Mouse (Mus musculus): ENCODE measurements around the gene Hirip3. TPM values are rescaled to one million over a fixed set of nuclear protein-coding genes. Genes with fewer than 3 reads are reported as not detected.
A peak's percentile ranks its signal among the peaks of the same experiment; 100 is the strongest.

Hirip3 gene
- polyA plus RNA-seq, 1 experiment from 2014 or later: 11.5 TPM

DNA sequence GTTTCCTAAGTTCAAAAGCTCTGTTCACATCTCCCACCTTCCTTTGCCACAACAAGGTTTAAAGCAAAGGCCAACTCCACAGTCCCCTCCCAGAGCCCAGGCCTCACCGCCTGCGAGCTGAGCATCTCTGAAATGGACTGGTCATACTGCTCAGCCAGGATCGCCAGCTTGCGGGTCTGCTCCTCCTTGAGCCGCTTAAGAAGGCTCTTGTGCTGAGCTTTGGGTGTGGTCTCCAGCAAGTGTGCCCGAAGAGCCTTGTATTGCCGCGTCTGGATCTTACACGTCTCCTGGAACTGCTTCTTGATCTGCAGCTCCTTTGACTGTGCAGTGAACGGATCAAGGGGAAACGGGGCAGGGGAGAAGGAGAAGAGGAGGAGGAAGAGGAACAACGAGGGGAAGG is 6.2 kb downstream of the Hirip3 start:
- Histone ChIP-seq H3K27ac (replicated peaks in 1 of 2; ENCODE audit: control insufficient read depth in 1 of 2, insufficient read depth in 1 of 2, low read depth in 2 of 2, low read length in 2 of 2) (no peak overlapping the region), H3K9me3 (ENCODE audit: control insufficient read depth, low read length) (no peaks in the 10 kb centered on the region), H3K4me3 (ENCODE audit: control insufficient read depth in 1 of 2, insufficient read depth in 1 of 2, low read depth in 1 of 2, low read length in 2 of 2) (no peak overlapping the region), H3K4me2 (ENCODE audit: low read length) (no peak overlapping the region), H3K36me3 (ENCODE audit: control insufficient read depth, insufficient read depth, low read length) (peaks cover 95% of the 10 kb centered on the region), H3K9ac (ENCODE audit: low read length) (no peak overlapping the region), H3K4me1 (ENCODE audit: control insufficient read depth in 2 of 2, insufficient read depth in 2 of 2, low read length in 2 of 2) (peaks cover 5 to 9% of the 10 kb centered on the region in 2 experiments), H3K27me3 (ENCODE audit: control insufficient read depth, insufficient read depth, low read length) (no peaks in the 10 kb centered on the region)
- ATAC-seq (ENCODE audit: insufficient number of reproducible peaks, insufficient read depth, low FRiP score, low read depth): no peak
- 85% methylated on average over 12 of the region's 12 CpGs for WGBS

GRCm38 (mm10) chr7:126869780-126870519 is 8.2 kb downstream of the Hirip3 start:
- Histone ChIP-seq H3K4me3 (ENCODE audit: control insufficient read depth in 1 of 2, insufficient read depth in 1 of 2, low read depth in 1 of 2, low read length in 2 of 2) (no peak overlapping the region), H3K4me1 (ENCODE audit: control insufficient read depth in 2 of 2, insufficient read depth in 2 of 2, low read length in 2 of 2) (no peaks in the 10 kb centered on the region), H3K27ac (replicated peaks in 1 of 2; ENCODE audit: control insufficient read depth in 1 of 2, insufficient read depth in 1 of 2, low read depth in 2 of 2, low read length in 2 of 2) (no peak overlapping the region), H3K9me3 (ENCODE audit: control insufficient read depth, low read length) (no peaks in the 10 kb centered on the region), H3K4me2 (ENCODE audit: low read length) (no peak overlapping the region), H3K36me3 (ENCODE audit: control insufficient read depth, insufficient read depth, low read length) (peaks cover 100% of the 10 kb centered on the region), H3K27me3 (ENCODE audit: control insufficient read depth, insufficient read depth, low read length) (no peaks in the 10 kb centered on the region), H3K9ac (ENCODE audit: low read length) (no peak overlapping the region)
- WGBS: 86% methylated on average over 23 of the region's 23 CpGs
- no peak for ATAC-seq (ENCODE audit: insufficient number of reproducible peaks, insufficient read depth, low FRiP score, low read depth)

- Histone ChIP-seq H3K36me3 (ENCODE audit: control insufficient read depth, insufficient read depth, low read length) (peaks cover 100% of the 10 kb centered on the region), H3K4me1 (ENCODE audit: control insufficient read depth in 2 of 2, insufficient read depth in 2 of 2, low read length in 2 of 2) (no peaks in the 10 kb centered on the region), H3K27me3 (ENCODE audit: control insufficient read depth, insufficient read depth, low read length) (no peaks in the 10 kb centered on the region), H3K9me3 (ENCODE audit: control insufficient read depth, low read length) (no peaks in the 10 kb centered on the region), H3K4me2 (ENCODE audit: low read length) (no peak overlapping the region), H3K9ac (ENCODE audit: low read length) (no peak overlapping the region), H3K4me3 (ENCODE audit: control insufficient read depth in 1 of 2, insufficient read depth in 1 of 2, low read depth in 1 of 2, low read length in 2 of 2) (no peak overlapping the region), H3K27ac (replicated peaks in 1 of 2; ENCODE audit: control insufficient read depth in 1 of 2, insufficient read depth in 1 of 2, low read depth in 2 of 2, low read length in 2 of 2) (no peak overlapping the region)
- ATAC-seq (ENCODE audit: insufficient number of reproducible peaks, insufficient read depth, low FRiP score, low read depth): no peak
- 91% methylated on average over 2 of the region's 2 CpGs for WGBS
Measured at GRCm38 (mm10) chr7:126870520-126870891, 8.7 kb downstream of the Hirip3 start.

- peaks cover 84% of the 10 kb centered on the region for H3K36me3 ChIP-seq (ENCODE audit: control insufficient read depth, insufficient read depth, low read length)
- no peak overlapping the region for H3K4me2 ChIP-seq (ENCODE audit: low read length)
- peaks cover 3 to 10% of the 10 kb centered on the region in 2 experiments; a peak in 3 of 4 replicates for H3K4me1 ChIP-seq (ENCODE audit: control insufficient read depth in 2 of 2, insufficient read depth in 2 of 2, low read length in 2 of 2)
- no peak overlapping the region for H3K9ac ChIP-seq (ENCODE audit: low read length)
- no peak overlapping the region for H3K27ac ChIP-seq (replicated peaks in 1 of 2; ENCODE audit: control insufficient read depth in 1 of 2, insufficient read depth in 1 of 2, low read depth in 2 of 2, low read length in 2 of 2)
- WGBS: 100% methylated on average over 1 of the region's 1 CpGs
- H3K4me3 ChIP-seq (ENCODE audit: control insufficient read depth in 1 of 2, insufficient read depth in 1 of 2, low read depth in 1 of 2, low read length in 2 of 2): no peak overlapping the region
- H3K9me3 ChIP-seq (ENCODE audit: control insufficient read depth, low read length): no peaks in the 10 kb centered on the region
- no peak for ATAC-seq (ENCODE audit: insufficient number of reproducible peaks, insufficient read depth, low FRiP score, low read depth)
- no peaks in the 10 kb centered on the region for H3K27me3 ChIP-seq (ENCODE audit: control insufficient read depth, insufficient read depth, low read length)
Measured at GRCm38 (mm10) chr7:126877239-126877638, 15.5 kb downstream of the Hirip3 start.

DNA sequence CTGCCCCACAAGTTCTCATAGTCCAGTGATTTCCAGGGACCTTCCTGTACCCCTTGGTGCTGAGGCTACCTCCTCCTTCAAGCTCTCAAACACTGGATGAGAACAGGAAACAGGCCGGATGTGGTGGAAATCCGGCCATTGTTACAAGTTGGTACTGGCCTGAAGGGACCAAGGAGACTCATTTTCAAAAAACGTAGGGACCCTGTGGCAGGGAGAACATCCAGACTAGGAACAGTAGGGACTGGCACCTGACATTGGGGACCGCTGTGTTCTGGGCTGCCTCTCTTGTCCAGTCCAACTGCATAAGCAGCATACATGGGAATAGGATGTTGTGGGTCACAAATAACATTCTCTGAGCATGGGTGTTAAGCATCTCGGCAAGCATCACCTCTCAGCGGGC is 19.3 kb downstream of the Hirip3 start:
- Histone ChIP-seq H3K9ac (ENCODE audit: low read length) (peak overlapping the region; percentile 96), H3K4me1 (ENCODE audit: control insufficient read depth in 2 of 2, insufficient read depth in 2 of 2, low read length in 2 of 2) (peaks cover 5 to 27% of the 10 kb centered on the region in 2 experiments; a peak in 3 of 4 replicates), H3K27ac (replicated peaks in 1 of 2; ENCODE audit: control insufficient read depth in 1 of 2, insufficient read depth in 1 of 2, low read depth in 2 of 2, low read length in 2 of 2) (peak overlapping the region; percentile 78 to 97), H3K4me2 (ENCODE audit: low read length) (peak overlapping the region; percentile 95), H3K9me3 (ENCODE audit: control insufficient read depth, low read length) (no peaks in the 10 kb centered on the region), H3K36me3 (ENCODE audit: control insufficient read depth, insufficient read depth, low read length) (peaks cover 46% of the 10 kb centered on the region), H3K4me3 (ENCODE audit: control insufficient read depth in 1 of 2, insufficient read depth in 1 of 2, low read depth in 1 of 2, low read length in 2 of 2) (peak overlapping the region; percentile 14 to 89; a peak in 2 of 4 replicates), H3K27me3 (ENCODE audit: control insufficient read depth, insufficient read depth, low read length) (no peaks in the 10 kb centered on the region)
- 74% methylated on average over 6 of the region's 6 CpGs for WGBS
- no peak for ATAC-seq (ENCODE audit: insufficient number of reproducible peaks, insufficient read depth, low FRiP score, low read depth)

- Histone ChIP-seq H3K4me2 (ENCODE audit: low read length) (peak overlapping the region; percentile 95), H3K27me3 (ENCODE audit: control insufficient read depth, insufficient read depth, low read length) (no peaks in the 10 kb centered on the region), H3K4me1 (ENCODE audit: control insufficient read depth in 2 of 2, insufficient read depth in 2 of 2, low read length in 2 of 2) (peaks cover 5 to 27% of the 10 kb centered on the region in 2 experiments; a peak in 3 of 4 replicates), H3K9me3 (ENCODE audit: control insufficient read depth, low read length) (no peaks in the 10 kb centered on the region), H3K36me3 (ENCODE audit: control insufficient read depth, insufficient read depth, low read length) (peaks cover 18% of the 10 kb centered on the region), H3K4me3 (ENCODE audit: control insufficient read depth in 1 of 2, insufficient read depth in 1 of 2, low read depth in 1 of 2, low read length in 2 of 2) (peak overlapping the region; percentile 84 to 89), H3K27ac (replicated peaks in 1 of 2; ENCODE audit: control insufficient read depth in 1 of 2, insufficient read depth in 1 of 2, low read depth in 2 of 2, low read length in 2 of 2) (peak overlapping the region; percentile 94 to 97), H3K9ac (ENCODE audit: low read length) (peak overlapping the region; percentile 96)
- WGBS: under 1% methylated on average over 15 of the region's 15 CpGs
- ATAC-seq (ENCODE audit: insufficient number of reproducible peaks, insufficient read depth, low FRiP score, low read depth): no peak
Measured at GRCm38 (mm10) chr7:126883731-126884181, 22.0 kb downstream of the Hirip3 start.

GRCm38 (mm10) chr7:126884286-126885164 is 22.8 kb downstream of the Hirip3 start, which contains the start of gene Taok2:
Taok2 (minus strand) TSS chr7:126884703.
- Histone ChIP-seq H3K27ac (replicated peaks in 1 of 2; ENCODE audit: control insufficient read depth in 1 of 2, insufficient read depth in 1 of 2, low read depth in 2 of 2, low read length in 2 of 2) (peak within 1 kb of the TSS; percentile 94 to 97), H3K36me3 (ENCODE audit: control insufficient read depth, insufficient read depth, low read length) (peaks cover 11% of the 10 kb centered on the region), H3K9me3 (ENCODE audit: control insufficient read depth, low read length) (no peaks in the 10 kb centered on the region), H3K4me2 (ENCODE audit: low read length) (peak within 1 kb of the TSS; percentile 95), H3K4me1 (ENCODE audit: control insufficient read depth in 2 of 2, insufficient read depth in 2 of 2, low read length in 2 of 2) (peaks cover 5 to 27% of the 10 kb centered on the region in 2 experiments; a peak in 3 of 4 replicates), H3K9ac (ENCODE audit: low read length) (peak within 1 kb of the TSS; percentile 96), H3K27me3 (ENCODE audit: control insufficient read depth, insufficient read depth, low read length) (no peaks in the 10 kb centered on the region), H3K4me3 (ENCODE audit: control insufficient read depth in 1 of 2, insufficient read depth in 1 of 2, low read depth in 1 of 2, low read length in 2 of 2) (peak within 1 kb of the TSS; percentile 84 to 89)
- WGBS: under 1% methylated on average over 56 of the region's 56 CpGs
- ATAC-seq (ENCODE audit: insufficient number of reproducible peaks, insufficient read depth, low FRiP score, low read depth): peak; percentile 96

Data from heart, embryonic 14.5 days (tissue).